Mouse (Mus musculus) G1E (cell line): Measurements from ENCODE around the gene Akap3. TPM values are rescaled to one million over a fixed set of nuclear protein-coding genes. Genes with fewer than 3 reads are reported as not detected.

Source experiments
- ATAC-seq: 2 replicates; pipeline ENCODE4 v1.8.0; 2016; ENCODE audit warnings: mild to moderate bottlenecking; ENCODE audit not compliant: insufficient number of reproducible peaks, poor library complexity, low FRiP score, severe bottlenecking; ENCODE audit errors: extremely low read depth
- DNase-seq: peaks from one replicate; pipeline ENCODE4 v3.0.0; 2012; ENCODE audit warnings: low spot score
- H3K27me3 ChIP-seq: 2 replicates; pipeline ENCODE4 v1.6.1; 2012; ENCODE audit warnings: mild to moderate bottlenecking, low read length, inconsistent platforms; ENCODE audit not compliant: insufficient read depth
- H3K36me3 ChIP-seq: replicated peaks from 2 replicates; pipeline ENCODE3; 2012; ENCODE audit warnings: mild to moderate bottlenecking, inconsistent platforms
- H3K4me1 ChIP-seq: 2 replicates; pipeline ENCODE4 v1.6.1; 2012; ENCODE audit warnings: low read depth, low read length, inconsistent platforms, mixed read lengths; ENCODE audit not compliant: insufficient read depth
- H3K4me3 ChIP-seq: 2 replicates; pipeline ENCODE4 v1.5.1; 2012; ENCODE audit warnings: low read depth, mild to moderate bottlenecking, inconsistent platforms, low read length, moderate library complexity, mixed read lengths
- H3K9me3 ChIP-seq: replicated peaks from 2 replicates; pipeline ENCODE4 v1.6.1; 2012; ENCODE audit warnings: inconsistent platforms
- CTCF ChIP-seq: IDR thresholded peaks from 2 replicates; pipeline ENCODE4 v1.5.1; 2012; ENCODE audit warnings: low read depth, low read length, inconsistent platforms, mixed read lengths
- GATA1 ChIP-seq: IDR thresholded peaks from 2 replicates; pipeline ENCODE4 v1.6.1; 2012; ENCODE audit warnings: borderline replicate concordance, low read length, inconsistent platforms, mixed read lengths
- GATA2 ChIP-seq: IDR thresholded peaks from 2 replicates; pipeline ENCODE4 v1.6.1; 2012; ENCODE audit warnings: low read depth, low read length, inconsistent platforms, borderline replicate concordance
- POLR2AphosphoS5 ChIP-seq: IDR thresholded peaks from 2 replicates; pipeline ENCODE4 v1.6.1; 2012; ENCODE audit warnings: low read depth, low read length, inconsistent platforms; ENCODE audit not compliant: insufficient replicate concordance
- TAL1 ChIP-seq: conservative IDR thresholded peaks from 2 replicates; pipeline ENCODE4 v1.6.1; 2012; ENCODE audit warnings: low read depth, low read length, inconsistent platforms, mixed read lengths
- polyA plus RNA-seq: library from polyadenylated mRNA; stranded (reverse); fragments of >175 nt; gene quantifications from 2 replicates; pipeline ENCODE4 v1.2.3, GENCODE M21; 2012
- total RNA-seq, 2 experiments: library from RNA; stranded (forward) in 1 of 2; stranded (reverse) in 1 of 2; fragments of 200-1000 nt in 1 of 2; fragments of >200 nt in 1 of 2; fragmentation: Nextera tagmentation in 1 of 2; gene quantifications; 2 replicates each; pipeline ENCODE4 v1.2.3; 2014 to 2017

Gene Akap3
- not detected in 2 replicates for total RNA-seq (2014; fragmentation: Nextera tagmentation)
- total RNA-seq (2017): 0.16 TPM in 1 of 2 replicates, not detected in the other
- not detected in 2 replicates for polyA plus RNA-seq

DNA sequence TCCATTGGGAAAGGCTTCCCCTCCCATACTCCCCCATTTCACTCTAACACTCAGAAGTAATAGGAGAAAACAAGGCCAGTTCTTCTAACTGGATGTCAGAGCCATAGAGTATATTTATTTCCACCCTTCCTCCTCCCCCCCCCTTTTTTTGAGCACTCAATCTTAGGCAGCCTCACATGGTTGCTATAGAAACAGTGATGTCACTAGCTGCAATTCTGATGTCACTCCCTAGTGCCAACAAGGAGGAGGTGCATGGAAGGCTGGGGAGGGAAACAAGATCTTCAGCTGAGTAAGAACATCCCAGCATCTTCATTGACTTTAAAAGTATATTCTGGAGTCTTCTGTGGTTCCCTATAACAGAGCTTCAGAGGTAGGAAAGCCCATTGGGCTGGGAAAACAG is at the start of gene Akap3:
TSS of gene Akap3 (plus strand) at position 218 of the 400 bp plus-strand sequence.
- TF ChIP-seq TAL1: no peak
- TF ChIP-seq GATA2: no peak
- TF ChIP-seq GATA1: no peak
- no peak for TF ChIP-seq CTCF
- no peak for TF ChIP-seq POLR2AphosphoS5

DNA sequence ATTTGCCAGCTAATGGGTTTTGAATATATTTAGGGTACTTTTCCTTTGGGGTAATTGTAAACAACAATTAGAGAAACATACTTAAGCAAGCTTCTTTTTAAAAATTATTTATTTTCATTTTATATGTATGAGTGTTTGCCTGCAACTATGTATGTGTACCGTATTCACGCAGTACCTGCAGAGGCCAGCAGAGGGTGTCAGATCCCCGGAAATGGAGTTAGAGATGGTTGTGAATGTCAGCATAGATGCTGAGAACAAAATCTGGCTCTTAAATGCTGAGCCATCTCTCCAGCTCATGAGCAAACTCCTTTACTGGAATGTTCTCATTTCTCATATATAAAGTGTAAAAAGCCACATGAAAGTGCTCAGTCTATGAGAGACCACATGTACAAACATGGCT is 46.1 kb upstream of the Akap3 start:
- DNase-seq: no peak
- no peak for ATAC-seq
- 0 out of 2 replicates have a peak, but pooled peaks have one; percentile 21 for TF ChIP-seq CTCF
- no peak for TF ChIP-seq TAL1
- Histone ChIP-seq H3K36me3 (no peaks in the 10 kb centered on the region), H3K4me1 (no peaks in the 10 kb centered on the region), H3K27me3 (no peaks in the 10 kb centered on the region), H3K4me3 (no peak overlapping the region), H3K9me3 (peaks cover 2% of the 10 kb centered on the region; the same call in 1 of the 2 replicates)

More for the DNA sequence above, at the start of gene Akap3:
- Histone ChIP-seq H3K27me3 (no peaks in the 10 kb centered on the region; the same call in 1 of the 2 replicates), H3K4me1 (peaks cover 11% of the 10 kb centered on the region), H3K36me3 (no peaks in the 10 kb centered on the region), H3K4me3 (no peak within 1 kb of the TSS), H3K9me3 (no peaks in the 10 kb centered on the region)
- DNase-seq: no peak
- ATAC-seq: no peak

DNA sequence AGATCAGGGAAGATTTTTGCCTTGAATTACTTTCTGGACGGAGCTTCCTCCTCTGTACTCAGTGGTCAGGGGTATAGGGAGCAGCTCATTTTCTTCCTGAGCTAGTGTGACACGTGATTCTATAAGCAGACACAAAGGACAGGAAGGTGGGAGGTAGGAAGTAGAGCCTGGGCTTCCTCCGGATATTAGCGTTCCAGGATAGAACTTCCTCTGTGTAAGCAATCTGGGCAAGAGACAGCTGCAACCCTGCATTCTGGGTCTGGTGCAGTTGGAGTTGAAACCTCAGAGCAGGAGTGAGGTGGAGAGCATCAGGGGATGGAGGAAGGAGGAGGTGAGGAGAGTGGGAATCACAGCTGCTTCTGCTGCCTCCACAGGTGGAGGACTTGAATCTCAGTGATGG is 44.8 kb upstream of the Akap3 start:
- DNase-seq: no peak
- Histone ChIP-seq H3K4me1 (no peaks in the 10 kb centered on the region), H3K27me3 (no peaks in the 10 kb centered on the region), H3K9me3 (peaks cover 2% of the 10 kb centered on the region; the same call in 1 of the 2 replicates), H3K4me3 (no peak overlapping the region), H3K36me3 (no peaks in the 10 kb centered on the region)
- TF ChIP-seq CTCF (no peak), GATA1 (no peak), TAL1 (no peak), GATA2 (no peak), POLR2AphosphoS5 (no peak)
- no peak for ATAC-seq

DNA sequence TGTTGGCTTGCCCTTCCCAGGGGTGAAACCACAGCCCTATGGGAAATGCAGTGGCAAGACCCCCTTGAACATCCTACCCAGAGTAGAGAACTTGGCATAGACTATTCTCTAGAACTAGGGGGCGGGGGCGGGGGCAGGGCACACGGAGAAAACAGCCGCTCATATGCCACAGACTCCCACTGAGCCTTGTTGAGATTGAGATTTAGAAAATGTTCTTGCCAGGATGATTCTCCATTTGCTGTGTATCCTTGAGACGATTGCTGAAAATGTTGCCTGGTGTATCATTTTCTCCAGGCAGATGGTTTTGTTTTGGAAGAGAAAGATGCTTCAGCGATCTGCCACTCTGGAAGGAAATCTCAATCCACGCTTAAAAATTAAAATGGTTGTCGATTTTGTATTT is 44.3 kb upstream of the Akap3 start:
- H3K4me3 ChIP-seq: no peak overlapping the region
- H3K9me3 ChIP-seq: peaks cover 2% of the 10 kb centered on the region; the same call in 1 of the 2 replicates
- H3K4me1 ChIP-seq: no peaks in the 10 kb centered on the region
- H3K27me3 ChIP-seq: no peaks in the 10 kb centered on the region
- no peak for DNase-seq
- no peak for TF ChIP-seq CTCF
- TF ChIP-seq GATA2: no peak
- no peak for TF ChIP-seq TAL1
- TF ChIP-seq GATA1: no peak
- TF ChIP-seq POLR2AphosphoS5: no peak
- no peak for ATAC-seq
- no peaks in the 10 kb centered on the region for H3K36me3 ChIP-seq

DNA sequence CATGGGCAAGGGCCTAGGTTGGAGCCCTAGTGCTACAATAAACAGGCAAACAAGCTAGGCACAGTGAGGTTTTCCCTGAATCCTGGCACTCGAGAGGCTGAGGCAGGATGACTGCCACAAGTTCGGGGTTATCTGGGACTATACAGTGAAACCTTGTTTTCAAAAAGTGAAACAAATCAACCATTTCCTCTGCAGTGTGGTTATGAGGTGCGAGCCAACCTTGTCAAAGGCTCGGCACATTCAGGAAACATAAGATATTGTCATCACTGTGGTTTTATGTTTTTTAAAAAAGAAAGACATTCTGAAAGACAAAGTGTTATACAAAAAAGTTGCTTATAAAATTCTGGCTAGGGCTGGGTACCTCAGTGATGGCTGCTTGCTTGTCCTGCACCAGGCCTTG is 41.4 kb upstream of the Akap3 start:
- Histone ChIP-seq H3K36me3 (no peaks in the 10 kb centered on the region), H3K9me3 (peaks cover 2% of the 10 kb centered on the region; the same call in 1 of the 2 replicates), H3K27me3 (no peaks in the 10 kb centered on the region), H3K4me1 (no peaks in the 10 kb centered on the region), H3K4me3 (no peak overlapping the region)
- TF ChIP-seq TAL1: no peak
- TF ChIP-seq GATA1: no peak
- no peak for TF ChIP-seq CTCF
- TF ChIP-seq GATA2: no peak
- TF ChIP-seq POLR2AphosphoS5: no peak
- no peak for DNase-seq
- no peak for ATAC-seq

DNA sequence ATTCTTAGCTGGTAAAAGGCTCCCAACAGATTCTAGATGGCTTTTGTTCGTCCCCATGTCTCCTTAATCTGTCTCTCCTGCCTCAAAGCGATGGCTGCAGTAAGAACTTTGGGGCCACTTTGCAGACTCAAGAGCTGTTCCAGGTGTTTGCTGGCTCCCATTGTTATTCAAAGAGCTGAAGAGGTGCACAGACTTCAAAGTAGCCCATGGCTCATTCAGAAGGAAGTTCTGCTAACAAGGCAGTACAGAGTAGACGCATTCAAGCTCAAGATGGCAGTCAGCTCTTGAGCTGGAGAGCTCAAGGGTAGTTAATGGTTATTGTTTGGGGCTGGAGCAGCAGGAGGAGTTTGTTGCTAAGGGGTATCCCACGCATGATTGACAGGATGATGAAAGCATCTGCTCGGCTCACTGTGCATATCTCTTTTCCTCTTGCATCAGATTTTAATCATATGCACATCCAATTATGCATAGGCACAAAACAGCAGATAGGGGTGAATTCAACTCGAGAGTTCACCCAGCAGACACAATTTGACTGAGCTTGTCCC is 37.6 kb upstream of the Akap3 start:
- no peaks in the 10 kb centered on the region for H3K27me3 ChIP-seq
- TF ChIP-seq GATA2 (no peak), TAL1 (no peak), POLR2AphosphoS5 (no peak), CTCF (no peak), GATA1 (no peak)
- no peak for ATAC-seq
- DNase-seq: no peak
- H3K36me3 ChIP-seq: peaks cover 9% of the 10 kb centered on the region
- H3K4me1 ChIP-seq: no peaks in the 10 kb centered on the region
- no peaks in the 10 kb centered on the region for H3K9me3 ChIP-seq
- H3K4me3 ChIP-seq: no peak overlapping the region

DNA sequence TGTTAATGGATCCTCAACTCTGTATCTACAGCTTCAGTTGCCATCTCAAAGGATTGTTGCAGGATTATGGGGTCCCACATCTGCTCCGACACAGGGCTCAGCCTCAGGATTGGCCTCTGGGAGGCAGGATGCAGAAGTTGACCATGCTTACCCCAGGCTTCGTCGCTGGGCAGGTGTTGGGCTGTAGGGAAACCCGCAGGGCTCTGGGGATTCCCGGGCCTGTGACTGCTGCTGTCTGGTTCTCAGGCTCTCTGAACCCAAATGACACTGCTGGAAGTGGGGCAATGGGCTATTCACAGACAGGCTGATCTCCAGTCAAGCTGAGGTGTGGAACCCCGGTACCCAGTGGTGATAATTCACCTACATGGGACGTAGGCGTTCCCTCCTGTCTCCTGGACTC is 36.6 kb upstream of the Akap3 start:
- no peak for DNase-seq
- H3K9me3 ChIP-seq: no peaks in the 10 kb centered on the region
- TF ChIP-seq CTCF (no peak), GATA2 (no peak), GATA1 (no peak), TAL1 (no peak), POLR2AphosphoS5 (no peak)

More for the DNA sequence above, 36.6 kb upstream of the Akap3 start:
- no peaks in the 10 kb centered on the region for H3K4me1 ChIP-seq
- H3K36me3 ChIP-seq: peaks cover 20% of the 10 kb centered on the region
- no peak for ATAC-seq
- H3K4me3 ChIP-seq: no peak overlapping the region
- no peaks in the 10 kb centered on the region for H3K27me3 ChIP-seq
